Comparison of ENCODE assay signal across 12 mouse cellular contexts in the genomic region with DNA sequence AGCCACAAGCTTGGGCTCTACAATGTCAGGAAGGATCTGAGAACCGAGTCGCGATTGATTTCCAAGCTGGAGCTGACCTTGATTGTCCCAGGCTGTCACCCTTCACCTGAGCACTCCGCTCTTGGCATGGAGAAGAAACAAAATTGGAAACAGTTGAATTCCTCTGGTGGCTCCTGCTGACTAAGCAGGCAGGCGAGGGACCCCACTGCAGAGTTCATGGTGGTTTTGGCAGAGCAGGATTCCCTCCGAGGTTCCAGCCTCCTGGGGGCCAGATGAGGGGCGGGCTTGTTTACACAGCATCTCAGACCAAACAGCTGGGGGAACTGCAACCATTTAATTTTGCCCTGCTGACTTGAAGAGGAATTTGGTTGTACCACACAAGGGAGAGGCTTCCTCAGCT.
A peak's percentile ranks its signal among the peaks of the same experiment; 100 is the strongest.
DNase-seq lines count a peak whose midpoint lies in the region; ATAC-seq and TF ChIP-seq lines count a peak whose summit lies in the region.
"Had no signal": no experiment of that assay in that cellular context is flagged by ENCODE, and none has a peak within 500 bp of the region (broad histone marks: within the 10 kb centered on the region; RNA-seq: fewer than 3 reads in every experiment).

No protein-coding gene starts in this region.

- H3K4me2 ChIP-seq in limb, embryonic 14.5 days (replicated peaks; ENCODE audit: low read depth, low read length, severe bottlenecking), result peak overlapping the region; percentile 8; the same call in 1 of the 2 replicates
- H3K4me2 ChIP-seq in forebrain, embryonic 13.5 days, result no peak overlapping the region
- H3K4me2 ChIP-seq: hindbrain, embryonic 14.5 days had no signal

- H3K27ac ChIP-seq in heart, embryonic 10.5 days, result peak overlapping the region; percentile 64; the same call in 1 of the 2 replicates
- H3K27ac ChIP-seq in limb, embryonic 14.5 days (replicated peaks; ENCODE audit: low read depth, low read length), result peak overlapping the region; percentile 1; the same call in 1 of the 2 replicates
- no peak overlapping the region for H3K27ac ChIP-seq in forebrain, embryonic 13.5 days
- H3K27ac ChIP-seq: hindbrain, embryonic 14.5 days had no signal

- H3K4me1 ChIP-seq in lung, adult 2 months (ENCODE audit: control insufficient read depth, insufficient read depth, low read length), result no peaks in the 10 kb centered on the region; the same call in 1 of the 2 replicates
- peaks cover 30% of the 10 kb centered on the region for H3K4me1 ChIP-seq in heart, embryonic 10.5 days
- H3K4me1 ChIP-seq in limb, embryonic 14.5 days (ENCODE audit: control insufficient read depth, insufficient read depth, low read length), result peaks cover 16% of the 10 kb centered on the region
- peaks cover 4% of the 10 kb centered on the region; the same call in 1 of the 2 replicates for H3K4me1 ChIP-seq in forebrain, embryonic 13.5 days

- 0 out of 2 replicates have a peak overlapping the region, but pooled peaks have one; percentile 9 for H3K9ac ChIP-seq in limb, embryonic 14.5 days (ENCODE audit: low read depth, low read length, severe bottlenecking)
- no peak overlapping the region for H3K9ac ChIP-seq in forebrain, embryonic 13.5 days
- H3K9ac ChIP-seq: hindbrain, embryonic 14.5 days had no signal

- whole genome bisulfite sequencing in lung, adult 2 months, result 41% methylated on average over 7 of the region's 7 CpGs
- WGBS in heart, embryonic 10.5 days, result 22% methylated on average over 7 of the region's 7 CpGs
- 29% methylated on average over 7 of the region's 7 CpGs for WGBS in limb, embryonic 14.5 days
- WGBS in forebrain, embryonic 13.5 days, result 43% methylated on average over 7 of the region's 7 CpGs

- H3K9me3 ChIP-seq in heart, embryonic 10.5 days, result no peaks in the 10 kb centered on the region
- H3K9me3 ChIP-seq in limb, embryonic 14.5 days (ENCODE audit: control insufficient read depth, low read length), result no peaks in the 10 kb centered on the region
- no peaks in the 10 kb centered on the region for H3K9me3 ChIP-seq in forebrain, embryonic 13.5 days (replicated peaks)

- no peaks in the 10 kb centered on the region for H3K36me3 ChIP-seq in heart, embryonic 10.5 days
- H3K36me3 ChIP-seq in limb, embryonic 14.5 days (ENCODE audit: control insufficient read depth, insufficient read depth, low read length), result no peaks in the 10 kb centered on the region
- no peaks in the 10 kb centered on the region for H3K36me3 ChIP-seq in forebrain, embryonic 13.5 days (ENCODE audit: poor library complexity, severe bottlenecking)

- DNase-seq in adrenal gland, postnatal 14 days, result peak; percentile 23
- DNase-seq in adrenal gland, adult 8-10 months, result no peak
- peak; percentile 59 for DNase-seq in lung, postnatal 10 days
- no peak for DNase-seq in lung, adult 2 months
- DNase-seq in heart, embryonic 10.5 days (ENCODE audit: low spot score), result no peak
- peak; percentile 56 for DNase-seq in limb, embryonic 14.5 days (ENCODE audit: low spot score)
- DNase-seq in spleen, postnatal 10 days (ENCODE audit: low spot score in 2 of 2), result no peak

- no peak for TF ChIP-seq POLR2A in lung, adult 2 months (IDR thresholded peaks at IDR 0.05; ENCODE audit: borderline replicate concordance, extremely low read depth, low read depth, low read length)
- TF ChIP-seq POLR2A in limb, embryonic 14.5 days (IDR thresholded peaks at IDR 0.05; ENCODE audit: borderline replicate concordance, extremely low read depth, insufficient read depth, insufficient read length), result no peak

- ATAC-seq in limb, embryonic 14.5 days (ENCODE audit: low FRiP score, low read depth), result 0 out of 2 replicates have a peak, but pooled peaks have one; percentile 23
- ATAC-seq in forebrain, embryonic 13.5 days, result no peak
- ATAC-seq: midbrain, embryonic 16.5 days; Patski had no signal

- H3K4me3 ChIP-seq in lung, adult 2 months (replicated peaks; ENCODE audit: extremely low read depth, low read depth, low read length), result no peak overlapping the region
- no peak overlapping the region for H3K4me3 ChIP-seq in heart, embryonic 10.5 days
- H3K4me3 ChIP-seq in limb, embryonic 14.5 days (replicated peaks; ENCODE audit: low read length), result no peak overlapping the region
- no peak overlapping the region for H3K4me3 ChIP-seq in forebrain, embryonic 13.5 days
- H3K4me3 ChIP-seq: erythroblast, embryonic 14.5 days had no signal

- H3K27me3 ChIP-seq in heart, embryonic 10.5 days (ENCODE audit: insufficient read depth, poor library complexity, severe bottlenecking), result no peaks in the 10 kb centered on the region
- no peaks in the 10 kb centered on the region for H3K27me3 ChIP-seq in limb, embryonic 14.5 days (ENCODE audit: control insufficient read depth, insufficient read depth, low read length)
- no peaks in the 10 kb centered on the region for H3K27me3 ChIP-seq in forebrain, embryonic 13.5 days
- H3K27me3 ChIP-seq: Patski had no signal

- no peak for TF ChIP-seq CTCF in lung, adult 2 months (IDR thresholded peaks at IDR 0.05; ENCODE audit: insufficient read depth, low read length)

Comparison
In these comparisons a context has a peak if more than half of its experiments do, and no peak if none do; other contexts are left out.
1. DNase-seq: peak in adrenal gland, postnatal 14 days (single experiment), lung, postnatal 10 days (single experiment) and limb, embryonic 14.5 days (single experiment); none in adrenal gland, adult 8-10 months (single experiment), lung, adult 2 months (single experiment), heart, embryonic 10.5 days (single experiment) and spleen, postnatal 10 days (0 of 2).